Mouse (Mus musculus): ENCODE data around the gene Fyn. TPM values are rescaled to one million over a fixed set of nuclear protein-coding genes. Genes with fewer than 3 reads are reported as not detected.

Fyn gene
- polyA plus RNA-seq, 1 experiment from 2014 or later, result 61.4 TPM

GRCm38 (mm10) chr10:39385259-39385658 is 16.6 kb downstream of the Fyn start:
- Histone ChIP-seq H3K4me2 (no peak overlapping the region), H3K27ac (no peak overlapping the region), H3K27me3 (no peaks in the 10 kb centered on the region), H3K36me3 (ENCODE audit: poor library complexity, severe bottlenecking) (no peaks in the 10 kb centered on the region), H3K4me3 (no peak overlapping the region), H3K9me3 (replicated peaks) (no peaks in the 10 kb centered on the region), H3K4me1 (peaks cover 71% of the 10 kb centered on the region), H3K9ac (no peak overlapping the region)
- 88% methylated on average over 8 of the region's 8 CpGs for WGBS
- no peak for ATAC-seq

GRCm38 (mm10) chr10:39386203-39386602 is 17.5 kb downstream of the Fyn start:
- Histone ChIP-seq H3K9ac (0 out of 2 replicates have a peak overlapping the region, but pooled peaks have one; percentile 5), H3K4me3 (no peak overlapping the region), H3K36me3 (ENCODE audit: poor library complexity, severe bottlenecking) (peaks cover 7% of the 10 kb centered on the region), H3K27ac (no peak overlapping the region), H3K27me3 (no peaks in the 10 kb centered on the region), H3K4me1 (peaks cover 71% of the 10 kb centered on the region), H3K9me3 (replicated peaks) (no peaks in the 10 kb centered on the region), H3K4me2 (no peak overlapping the region)
- 57% methylated on average over 15 of the region's 15 CpGs for WGBS
- ATAC-seq, result no peak

- Histone ChIP-seq H3K4me3 (no peak overlapping the region), H3K9ac (no peak overlapping the region), H3K36me3 (ENCODE audit: poor library complexity, severe bottlenecking) (peaks cover 15% of the 10 kb centered on the region), H3K27me3 (no peaks in the 10 kb centered on the region), H3K4me2 (no peak overlapping the region), H3K4me1 (peaks cover 71% of the 10 kb centered on the region), H3K27ac (peak overlapping the region; percentile 25; the same call in 1 of the 2 replicates), H3K9me3 (replicated peaks) (no peaks in the 10 kb centered on the region)
- ATAC-seq, result peak; percentile 58; the same call in 1 of the 2 replicates
- WGBS, result 61% methylated on average over 5 of the region's 5 CpGs
These were observed 18.4 kb downstream of the Fyn start for GRCm38 (mm10) chr10:39387024-39387423.

GRCm38 (mm10) chr10:39387556-39387955 is 18.9 kb downstream of the Fyn start:
- peaks cover 15% of the 10 kb centered on the region for H3K36me3 ChIP-seq (ENCODE audit: poor library complexity, severe bottlenecking)
- H3K4me1 ChIP-seq, result peaks cover 69% of the 10 kb centered on the region
- 85% methylated on average over 11 of the region's 11 CpGs for WGBS
- H3K27ac ChIP-seq, result peak overlapping the region; percentile 25
- no peak overlapping the region for H3K9ac ChIP-seq
- H3K4me2 ChIP-seq, result no peak overlapping the region
- no peaks in the 10 kb centered on the region for H3K9me3 ChIP-seq (replicated peaks)
- no peak for ATAC-seq
- no peaks in the 10 kb centered on the region for H3K27me3 ChIP-seq
- H3K4me3 ChIP-seq, result no peak overlapping the region

- H3K27me3 ChIP-seq, result no peaks in the 10 kb centered on the region
- peaks cover 15% of the 10 kb centered on the region for H3K36me3 ChIP-seq (ENCODE audit: poor library complexity, severe bottlenecking)
- no peak for ATAC-seq
- H3K4me3 ChIP-seq, result no peak overlapping the region
- H3K4me2 ChIP-seq, result no peak overlapping the region
- no peak overlapping the region for H3K9ac ChIP-seq
- 97% methylated on average over 3 of the region's 3 CpGs for WGBS
- H3K9me3 ChIP-seq (replicated peaks), result no peaks in the 10 kb centered on the region
- no peak overlapping the region for H3K27ac ChIP-seq
- H3K4me1 ChIP-seq, result peaks cover 67% of the 10 kb centered on the region
These were observed 19.5 kb downstream of the Fyn start for GRCm38 (mm10) chr10:39388144-39388543.

- H3K4me1 ChIP-seq, result peaks cover 66% of the 10 kb centered on the region
- H3K9ac ChIP-seq, result no peak overlapping the region
- H3K36me3 ChIP-seq (ENCODE audit: poor library complexity, severe bottlenecking), result peaks cover 18% of the 10 kb centered on the region
- WGBS, result 62% methylated on average over 11 of the region's 11 CpGs
- H3K4me2 ChIP-seq, result no peak overlapping the region
- no peaks in the 10 kb centered on the region for H3K27me3 ChIP-seq
- H3K9me3 ChIP-seq (replicated peaks), result no peaks in the 10 kb centered on the region
- ATAC-seq, result peak; percentile 30; the same call in 1 of the 2 replicates
- peak overlapping the region; percentile 48 for H3K27ac ChIP-seq
- H3K4me3 ChIP-seq, result no peak overlapping the region
These were observed 20.8 kb downstream of the Fyn start for GRCm38 (mm10) chr10:39389451-39389891.

GRCm38 (mm10) chr10:39390541-39390940 is 21.9 kb downstream of the Fyn start:
- Histone ChIP-seq H3K9me3 (replicated peaks) (no peaks in the 10 kb centered on the region), H3K4me3 (no peak overlapping the region), H3K4me2 (no peak overlapping the region), H3K9ac (no peak overlapping the region), H3K4me1 (peaks cover 58% of the 10 kb centered on the region), H3K27ac (no peak overlapping the region), H3K36me3 (ENCODE audit: poor library complexity, severe bottlenecking) (peaks cover 28% of the 10 kb centered on the region), H3K27me3 (no peaks in the 10 kb centered on the region)
- WGBS, result 96% methylated on average over 7 of the region's 7 CpGs
- no peak for ATAC-seq

- Histone ChIP-seq H3K4me3 (no peak overlapping the region), H3K4me2 (no peak overlapping the region), H3K36me3 (ENCODE audit: poor library complexity, severe bottlenecking) (peaks cover 45% of the 10 kb centered on the region), H3K27me3 (no peaks in the 10 kb centered on the region), H3K4me1 (peaks cover 36% of the 10 kb centered on the region), H3K9ac (no peak overlapping the region), H3K27ac (no peak overlapping the region), H3K9me3 (replicated peaks) (no peaks in the 10 kb centered on the region)
- peak; percentile 70; the same call in 1 of the 2 replicates for ATAC-seq
- WGBS, result 85% methylated on average over 6 of the region's 6 CpGs
These were observed 24.3 kb downstream of the Fyn start for GRCm38 (mm10) chr10:39392900-39393483.

- WGBS, result 96% methylated on average over 5 of the region's 5 CpGs
- H3K36me3 ChIP-seq (ENCODE audit: poor library complexity, severe bottlenecking), result peaks cover 57% of the 10 kb centered on the region
- no peak for ATAC-seq
- H3K27ac ChIP-seq, result no peak overlapping the region
- no peaks in the 10 kb centered on the region for H3K9me3 ChIP-seq (replicated peaks)
- H3K4me2 ChIP-seq, result no peak overlapping the region
- H3K4me3 ChIP-seq, result no peak overlapping the region
- H3K9ac ChIP-seq, result no peak overlapping the region
- peaks cover 20% of the 10 kb centered on the region; the same call in 1 of the 2 replicates for H3K4me1 ChIP-seq
- H3K27me3 ChIP-seq, result no peaks in the 10 kb centered on the region
These were observed 26.9 kb downstream of the Fyn start for GRCm38 (mm10) chr10:39395544-39395943.

- Histone ChIP-seq H3K4me2 (no peak overlapping the region), H3K27me3 (no peaks in the 10 kb centered on the region), H3K9ac (no peak overlapping the region), H3K27ac (no peak overlapping the region), H3K4me1 (peaks cover 18% of the 10 kb centered on the region; the same call in 1 of the 2 replicates), H3K36me3 (ENCODE audit: poor library complexity, severe bottlenecking) (peaks cover 58% of the 10 kb centered on the region; the same call in 1 of the 2 replicates), H3K9me3 (replicated peaks) (no peaks in the 10 kb centered on the region), H3K4me3 (no peak overlapping the region)
- WGBS, result 74% methylated on average over 7 of the region's 7 CpGs
- ATAC-seq, result no peak
These were observed 30.3 kb downstream of the Fyn start for GRCm38 (mm10) chr10:39398924-39399323.

- H3K27me3 ChIP-seq, result no peaks in the 10 kb centered on the region
- ATAC-seq, result no peak
- peaks cover 49% of the 10 kb centered on the region; the same call in 1 of the 2 replicates for H3K36me3 ChIP-seq (ENCODE audit: poor library complexity, severe bottlenecking)
- no peak overlapping the region for H3K4me2 ChIP-seq
- 91% methylated on average over 5 of the region's 5 CpGs for WGBS
- H3K4me1 ChIP-seq, result peaks cover 10% of the 10 kb centered on the region; the same call in 1 of the 2 replicates
- H3K9ac ChIP-seq, result no peak overlapping the region
- no peak overlapping the region for H3K4me3 ChIP-seq
- H3K27ac ChIP-seq, result no peak overlapping the region
- H3K9me3 ChIP-seq (replicated peaks), result no peaks in the 10 kb centered on the region
These were observed 31.5 kb downstream of the Fyn start for GRCm38 (mm10) chr10:39400155-39400554.

GRCm38 (mm10) chr10:39402487-39402886 is 33.8 kb downstream of the Fyn start:
- H3K27me3 ChIP-seq, result no peaks in the 10 kb centered on the region
- no peak overlapping the region for H3K9ac ChIP-seq
- H3K9me3 ChIP-seq (replicated peaks), result no peaks in the 10 kb centered on the region
- H3K36me3 ChIP-seq (ENCODE audit: poor library complexity, severe bottlenecking), result peaks cover 36% of the 10 kb centered on the region; the same call in 1 of the 2 replicates
- no peak overlapping the region for H3K27ac ChIP-seq
- no peak overlapping the region for H3K4me2 ChIP-seq
- no peak overlapping the region for H3K4me3 ChIP-seq
- no peak for ATAC-seq
- peaks cover 10% of the 10 kb centered on the region; the same call in 1 of the 2 replicates for H3K4me1 ChIP-seq
- WGBS, result 91% methylated on average over 6 of the region's 6 CpGs

Measured in forebrain, embryonic 13.5 days (tissue).